Mouse (Mus musculus) hindbrain, embryonic 10.5 days (tissue): Measurements from ENCODE around the gene Apex1. TPM values are rescaled to one million over a fixed set of nuclear protein-coding genes. Genes with fewer than 3 reads are reported as not detected.

Experiments used
- DNase-seq: peaks from one replicate; pipeline ENCODE4 v3.0.0-alpha.2; 2017; ENCODE audit warnings: low spot score
- H3K27ac ChIP-seq: fragments of 300-500 bp; sonication (generic); 2 replicates; pipeline ENCODE4 v1.5.1; 2016; ENCODE audit warnings: mild to moderate bottlenecking, moderate library complexity
- H3K27me3 ChIP-seq: fragments of 300-500 bp; sonication (generic); 2 replicates; pipeline ENCODE4 v1.6.1; 2016; ENCODE audit warnings: mild to moderate bottlenecking; ENCODE audit not compliant: poor library complexity, insufficient read depth, severe bottlenecking
- H3K36me3 ChIP-seq: fragments of 300-500 bp; sonication (generic); 2 replicates; pipeline ENCODE4 v1.6.1; 2016; ENCODE audit warnings: mild to moderate bottlenecking, moderate library complexity
- H3K4me1 ChIP-seq: fragments of 300-500 bp; sonication (generic); replicated peaks from 2 replicates; pipeline ENCODE4 v1.6.1; 2016; ENCODE audit warnings: mild to moderate bottlenecking
- H3K4me3 ChIP-seq: fragments of 300-500 bp; sonication (generic); 2 replicates; pipeline ENCODE4 v1.5.1; 2016; ENCODE audit warnings: mild to moderate bottlenecking, moderate library complexity
- H3K9me3 ChIP-seq: fragments of 300-500 bp; sonication (generic); 2 replicates; pipeline ENCODE4 v1.6.1; 2016; ENCODE audit warnings: mild to moderate bottlenecking, moderate library complexity
- WGBS: fragments of 180-500 bp; shearing (Covaris S2); methylation state at CpG from one replicate; pipeline ENCODE4 v1.1.7; 2016; 5-methylcytosine and 5-hydroxymethylcytosine counted together
- polyA plus RNA-seq: library from polyadenylated mRNA; unstranded; fragments of >200 nt; fragmentation: Nextera tagmentation; extraction: Ambion mirVana; gene quantifications from 2 replicates; pipeline ENCODE4 v1.2.1, GENCODE M21; 2016

Apex1 gene
- polyA plus RNA-seq: 384 and 423 TPM in 2 replicates

GRCm38 (mm10) chr14:50924281-50925064 is at the start of gene Apex1, which contains the start of gene Osgep:
TSS of gene Apex1 (plus strand) at chr14:50924968.
TSS of gene Osgep (minus strand) at chr14:50924893.
- peak within 1 kb of the TSS; percentile 84 for H3K4me3 ChIP-seq
- peaks cover 52% of the 10 kb centered on the region for H3K36me3 ChIP-seq
- peak within 1 kb of the TSS; percentile 96 for H3K27ac ChIP-seq
- DNase-seq: peak; percentile 97
- WGBS: under 1% methylated on average over 57 of the region's 57 CpGs
- no peaks in the 10 kb centered on the region for H3K27me3 ChIP-seq
- H3K4me1 ChIP-seq: peaks cover 28% of the 10 kb centered on the region
- no peaks in the 10 kb centered on the region for H3K9me3 ChIP-seq

DNA sequence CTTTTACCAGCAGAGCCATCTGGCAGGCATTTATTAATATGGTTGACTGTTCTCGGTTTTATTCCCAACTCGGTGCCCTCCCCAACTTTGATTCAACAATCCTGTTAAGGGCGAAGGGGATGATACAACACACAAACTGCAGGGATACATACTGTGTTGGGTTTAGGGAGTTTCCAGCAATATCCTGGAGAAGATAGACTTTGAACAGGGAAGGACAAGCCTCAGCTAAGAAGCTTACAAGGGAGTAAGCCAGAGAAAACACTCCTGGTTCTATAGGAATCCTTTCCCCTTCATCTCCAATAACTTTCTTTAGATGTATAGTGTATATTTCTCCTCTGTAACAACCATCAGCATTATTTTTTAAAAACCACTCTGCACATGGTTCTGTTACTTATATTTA is 49.6 kb upstream of the Apex1 start:
- 91% methylated on average over 3 of the region's 3 CpGs for WGBS
- Histone ChIP-seq H3K9me3 (no peaks in the 10 kb centered on the region), H3K36me3 (no peaks in the 10 kb centered on the region), H3K27ac (no peak overlapping the region), H3K4me3 (no peak overlapping the region), H3K4me1 (peaks cover 8% of the 10 kb centered on the region), H3K27me3 (no peaks in the 10 kb centered on the region)
- DNase-seq: no peak

DNA sequence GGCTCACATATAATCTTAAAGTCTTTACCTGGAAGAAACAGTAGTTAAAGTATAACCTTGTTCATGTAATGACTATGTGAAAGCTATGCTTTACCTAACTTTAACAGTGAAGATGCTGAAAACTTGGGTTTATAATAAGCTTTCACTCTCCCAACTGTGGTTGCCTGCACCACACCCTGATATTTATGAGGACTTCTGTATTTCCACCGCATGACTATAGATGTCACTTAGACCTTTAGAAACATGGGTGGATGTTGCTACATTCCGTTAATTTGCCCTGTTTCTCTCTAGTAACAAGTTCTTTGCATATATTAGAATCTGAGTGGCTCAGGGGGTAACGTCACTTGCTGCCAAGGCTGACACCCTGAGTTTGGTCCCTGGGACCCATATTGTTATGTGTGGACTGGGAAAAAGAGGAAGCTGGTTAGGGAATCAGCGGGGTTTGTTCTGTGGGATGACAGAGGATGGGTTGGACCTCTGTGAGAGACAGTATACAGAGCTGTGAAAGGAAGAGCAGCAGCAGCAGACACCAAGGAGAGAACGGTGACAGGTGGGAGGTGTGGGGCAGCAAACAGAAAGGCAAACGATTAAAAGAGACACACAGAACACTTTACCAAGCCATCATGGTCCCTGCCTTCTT is 49.1 kb upstream of the Apex1 start:
- no peaks in the 10 kb centered on the region for H3K9me3 ChIP-seq
- 83% methylated on average over 6 of the region's 6 CpGs for WGBS
- no peak overlapping the region for H3K27ac ChIP-seq
- H3K4me1 ChIP-seq: peaks cover 2% of the 10 kb centered on the region
- H3K4me3 ChIP-seq: no peak overlapping the region
- H3K36me3 ChIP-seq: no peaks in the 10 kb centered on the region
- H3K27me3 ChIP-seq: no peaks in the 10 kb centered on the region
- no peak for DNase-seq

- Histone ChIP-seq H3K27me3 (no peaks in the 10 kb centered on the region), H3K4me3 (no peak overlapping the region), H3K36me3 (no peaks in the 10 kb centered on the region), H3K9me3 (no peaks in the 10 kb centered on the region), H3K4me1 (no peaks in the 10 kb centered on the region), H3K27ac (no peak overlapping the region)
- no peak for DNase-seq
- 89% methylated on average over 6 of the region's 6 CpGs for WGBS
Measured at GRCm38 (mm10) chr14:50876236-50876950, 48.4 kb upstream of the Apex1 start.

DNA sequence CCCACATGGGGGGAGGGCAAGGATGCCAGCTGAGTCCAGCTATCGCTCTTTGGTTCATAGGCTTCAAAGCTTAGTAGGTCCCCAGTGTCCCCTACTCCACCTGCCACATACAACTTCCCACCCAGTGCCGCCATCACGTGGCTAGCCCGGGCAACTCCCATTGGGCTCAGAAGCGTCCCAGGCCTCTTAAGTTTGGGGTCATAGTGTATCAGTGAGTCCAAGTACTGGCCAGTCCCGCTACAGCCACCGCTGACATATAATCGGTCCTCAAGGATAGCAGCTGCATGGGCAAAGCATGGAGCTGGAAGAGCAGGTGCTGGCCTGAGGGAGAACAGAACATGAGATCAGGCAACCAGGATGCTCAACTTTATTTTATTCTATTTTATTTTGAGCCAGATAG is 33.1 kb upstream of the Apex1 start:
- H3K9me3 ChIP-seq: 0 out of 2 replicates have a peak, but pooled peaks cover 3% of the 10 kb centered on the region
- peaks cover 16% of the 10 kb centered on the region for H3K27me3 ChIP-seq
- WGBS: 91% methylated on average over 8 of the region's 8 CpGs
- no peak for DNase-seq
- no peak overlapping the region for H3K4me3 ChIP-seq
- no peak overlapping the region for H3K27ac ChIP-seq
- H3K36me3 ChIP-seq: no peaks in the 10 kb centered on the region
- peaks cover 9% of the 10 kb centered on the region for H3K4me1 ChIP-seq

DNA sequence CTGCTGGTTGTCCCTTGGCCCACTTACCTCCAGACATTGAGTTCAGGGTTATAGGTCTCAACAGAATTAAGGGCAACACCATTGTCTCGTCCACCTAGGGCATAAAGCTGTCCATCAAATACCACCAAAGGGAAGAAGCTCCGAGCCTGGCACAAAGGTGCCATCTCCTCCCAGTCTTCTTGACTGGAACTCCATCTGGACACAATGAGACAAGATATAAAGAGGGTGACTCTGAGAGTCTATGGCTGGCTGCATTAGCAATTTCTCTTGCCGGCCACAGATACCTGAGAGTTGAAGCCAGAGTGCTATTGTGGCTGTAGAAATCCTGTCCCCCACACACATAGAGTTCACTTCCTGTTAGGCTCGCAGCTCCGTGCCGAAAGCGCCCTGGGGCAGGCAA is 32.7 kb upstream of the Apex1 start:
- Histone ChIP-seq H3K9me3 (0 out of 2 replicates have a peak, but pooled peaks cover 3% of the 10 kb centered on the region), H3K27ac (no peak overlapping the region), H3K4me3 (no peak overlapping the region), H3K4me1 (peaks cover 14% of the 10 kb centered on the region), H3K36me3 (no peaks in the 10 kb centered on the region), H3K27me3 (peaks cover 21% of the 10 kb centered on the region)
- no peak for DNase-seq
- 86% methylated on average over 7 of the region's 7 CpGs for WGBS

DNA sequence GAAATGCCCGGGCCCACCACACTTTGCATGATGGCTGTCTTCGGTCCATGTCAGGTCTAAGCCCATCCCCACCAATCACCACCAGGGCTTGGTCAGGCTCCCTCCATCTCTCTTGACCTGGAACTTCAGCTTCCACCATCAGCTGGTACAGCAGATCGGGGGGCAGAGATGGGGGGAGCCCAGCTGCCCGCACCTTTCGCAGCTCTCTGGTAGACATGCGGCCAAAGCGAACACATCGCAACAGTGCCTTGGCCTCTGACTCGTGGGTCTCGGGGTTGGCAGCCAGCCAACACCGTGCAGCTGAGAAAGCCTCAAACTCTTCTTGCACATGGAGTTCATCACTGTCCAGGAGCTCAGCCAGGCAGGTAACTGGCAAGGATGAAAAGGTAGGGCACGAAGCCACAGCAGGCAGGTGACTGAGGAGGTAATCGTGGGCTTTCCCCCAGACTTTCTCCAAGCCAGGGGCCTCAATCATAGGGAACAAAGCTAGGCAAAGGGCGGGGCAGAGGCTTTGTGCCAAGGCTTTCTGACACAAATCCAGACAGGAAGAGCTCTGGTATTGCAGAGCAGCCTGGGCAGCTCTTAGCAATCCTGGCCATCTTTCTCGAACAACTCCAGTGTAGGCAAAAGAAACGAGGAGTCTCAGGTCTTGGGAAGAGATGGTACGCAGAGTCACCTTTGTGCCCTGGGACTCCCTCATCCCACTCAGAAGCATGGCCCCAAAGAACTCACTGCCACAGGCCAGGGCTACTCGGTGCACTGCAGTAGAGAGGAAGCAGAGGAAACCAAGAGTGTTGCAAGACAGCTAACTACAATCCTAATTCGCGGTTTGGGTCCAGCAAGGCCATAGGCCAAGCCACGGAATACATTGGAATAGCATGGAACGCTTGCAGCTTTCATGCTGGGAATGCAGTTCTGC is 32.0 kb upstream of the Apex1 start:
- Histone ChIP-seq H3K36me3 (no peaks in the 10 kb centered on the region), H3K27ac (no peak overlapping the region), H3K9me3 (0 out of 2 replicates have a peak, but pooled peaks cover 3% of the 10 kb centered on the region), H3K4me3 (no peak overlapping the region), H3K4me1 (peaks cover 16% of the 10 kb centered on the region), H3K27me3 (peaks cover 28% of the 10 kb centered on the region)
- DNase-seq: no peak
- 89% methylated on average over 22 of the region's 22 CpGs for WGBS

GRCm38 (mm10) chr14:50895407-50895806 is 29.4 kb upstream of the Apex1 start:
- H3K4me1 ChIP-seq: peaks cover 16% of the 10 kb centered on the region

GRCm38 (mm10) chr14:50895985-50896746 is 28.6 kb upstream of the Apex1 start:
- H3K36me3 ChIP-seq: no peaks in the 10 kb centered on the region
- H3K27ac ChIP-seq: peak overlapping the region; percentile 75; the same call in 1 of the 2 replicates
- peak overlapping the region; percentile 58 for H3K4me3 ChIP-seq
- peak; percentile 42 for DNase-seq
- peaks cover 16% of the 10 kb centered on the region for H3K4me1 ChIP-seq
- WGBS: 19% methylated on average over 19 of the region's 19 CpGs
- peaks cover 30% of the 10 kb centered on the region for H3K27me3 ChIP-seq
- H3K9me3 ChIP-seq: 0 out of 2 replicates have a peak, but pooled peaks cover 3% of the 10 kb centered on the region

More at GRCm38 (mm10) chr14:50895407-50895806, 29.4 kb upstream of the Apex1 start:
- H3K27ac ChIP-seq: no peak overlapping the region
- H3K4me3 ChIP-seq: no peak overlapping the region
- no peaks in the 10 kb centered on the region for H3K36me3 ChIP-seq
- H3K9me3 ChIP-seq: 0 out of 2 replicates have a peak, but pooled peaks cover 3% of the 10 kb centered on the region
- no peak for DNase-seq
- H3K27me3 ChIP-seq: peaks cover 30% of the 10 kb centered on the region

- Histone ChIP-seq H3K4me3 (peak overlapping the region; percentile 58), H3K36me3 (no peaks in the 10 kb centered on the region), H3K9me3 (no peaks in the 10 kb centered on the region), H3K27ac (0 out of 2 replicates have a peak overlapping the region, but pooled peaks have one; percentile 75), H3K27me3 (peaks cover 30% of the 10 kb centered on the region), H3K4me1 (peaks cover 16% of the 10 kb centered on the region)
- DNase-seq: peak; percentile 28
- WGBS: 17% methylated on average over 23 of the region's 23 CpGs
Measured at GRCm38 (mm10) chr14:50896747-50897373, 27.9 kb upstream of the Apex1 start.

GRCm38 (mm10) chr14:50897374-50897765 is 27.4 kb upstream of the Apex1 start, which contains the start of gene Klhl33:
TSS of gene Klhl33 (minus strand) at chr14:50897507.
- peaks cover 30% of the 10 kb centered on the region for H3K27me3 ChIP-seq
- peaks cover 16% of the 10 kb centered on the region for H3K4me1 ChIP-seq
- H3K27ac ChIP-seq: peak within 1 kb of the TSS; percentile 75; the same call in 1 of the 2 replicates
- 54% methylated on average over 7 of the region's 7 CpGs for WGBS
- peak within 1 kb of the TSS; percentile 58 for H3K4me3 ChIP-seq
- DNase-seq: peak; percentile 3
- no peaks in the 10 kb centered on the region for H3K9me3 ChIP-seq
- no peaks in the 10 kb centered on the region for H3K36me3 ChIP-seq
